Mouse (Mus musculus) lung, adult 2 months (tissue): ENCODE measurements around the gene Agxt. TPM values are rescaled to one million over a fixed set of nuclear protein-coding genes. Genes with fewer than 3 reads are reported as not detected.

Experiments
- DNase-seq: peaks from one replicate; pipeline ENCODE4 v3.0.0; 2022
- H3K4me1 ChIP-seq: fragments of 200-500 bp; 2 replicates; pipeline ENCODE4 v1.6.1; 2011; ENCODE audit warnings: low read length; ENCODE audit not compliant: control insufficient read depth, insufficient read depth
- H3K4me3 ChIP-seq: fragments of 200-500 bp; replicated peaks from 2 replicates; pipeline ENCODE3; 2011; ENCODE audit warnings: low read depth, mild to moderate bottlenecking, control low read depth, low read length; ENCODE audit errors: extremely low read depth
- CTCF ChIP-seq: fragments of 200-500 bp; IDR thresholded peaks from 2 replicates; pipeline ENCODE4 v1.5.1; 2011; ENCODE audit warnings: mild to moderate bottlenecking, low read length, control low read depth; ENCODE audit not compliant: insufficient read depth
- POLR2A ChIP-seq: fragments of 200-500 bp; IDR thresholded peaks from 2 replicates; pipeline ENCODE4 v1.6.1; 2011; ENCODE audit warnings: low read depth, mild to moderate bottlenecking, control low read depth, low read length, borderline replicate concordance; ENCODE audit errors: extremely low read depth
- WGBS: fragments of 180-500 bp; shearing (Covaris S2); methylation state at CpG from one replicate; pipeline ENCODE4 v1.1.7; 2018; 5-methylcytosine and 5-hydroxymethylcytosine counted together
- polyA plus RNA-seq: library from polyadenylated mRNA; depleted of rRNA; stranded (reverse); fragments of >200 nt; gene quantifications from 2 replicates; pipeline ENCODE4 v1.2.3, GENCODE M21; 2012

Agxt gene
- polyA plus RNA-seq, 1 experiment = not detected

- 67% methylated on average over 1 of the region's 1 CpGs for WGBS
- TF ChIP-seq CTCF (no peak), POLR2A (no peak)
- DNase-seq = no peak
- no peaks in the 10 kb centered on the region for H3K4me1 ChIP-seq
- H3K4me3 ChIP-seq = no peak overlapping the region
Measured at GRCm38 (mm10) chr1:93142871-93143270, 7.8 kb downstream of the Agxt start.

- no peaks in the 10 kb centered on the region for H3K4me1 ChIP-seq
- H3K4me3 ChIP-seq = no peak overlapping the region
- 80% methylated on average over 9 of the region's 9 CpGs for WGBS
- no peak for DNase-seq
- TF ChIP-seq POLR2A (no peak), CTCF (no peak)
Measured at GRCm38 (mm10) chr1:93144176-93144575, 9.1 kb downstream of the Agxt start.

GRCm38 (mm10) chr1:93150907-93151661, 16.0 kb downstream of the Agxt start:
- no peak for DNase-seq
- Histone ChIP-seq H3K4me1 (no peaks in the 10 kb centered on the region), H3K4me3 (no peak overlapping the region)
- WGBS = 52% methylated on average over 2 of the region's 2 CpGs
- TF ChIP-seq POLR2A (no peak), CTCF (no peak)

- Histone ChIP-seq H3K4me3 (no peak overlapping the region), H3K4me1 (no peaks in the 10 kb centered on the region)
- peak; percentile 48 for DNase-seq
- 64% methylated on average over 4 of the region's 4 CpGs for WGBS
- TF ChIP-seq CTCF (no peak), POLR2A (0 out of 2 replicates have a peak, but pooled peaks have one; percentile 17)
Measured at GRCm38 (mm10) chr1:93157566-93157965, 22.5 kb downstream of the Agxt start.

- Histone ChIP-seq H3K4me3 (peak overlapping the region; percentile 4), H3K4me1 (no peaks in the 10 kb centered on the region)
- DNase-seq = no peak
- TF ChIP-seq CTCF (no peak), POLR2A (no peak)
- 59% methylated on average over 8 of the region's 8 CpGs for WGBS
Measured at GRCm38 (mm10) chr1:93158916-93159315, 23.9 kb downstream of the Agxt start.

- WGBS = 58% methylated on average over 21 of the region's 21 CpGs
- H3K4me3 ChIP-seq = peak overlapping the region; percentile 36
- DNase-seq = peak; percentile 78
- no peaks in the 10 kb centered on the region for H3K4me1 ChIP-seq
- peak; percentile 60; the same call in 1 of the 2 replicates for TF ChIP-seq POLR2A
- no peak for TF ChIP-seq CTCF
Measured at GRCm38 (mm10) chr1:93159566-93160500, 24.8 kb downstream of the Agxt start.

GRCm38 (mm10) chr1:93160501-93161133, 25.6 kb downstream of the Agxt start, which contains the start of gene 2310007B03Rik:
Gene 2310007B03Rik (minus strand): TSS chr1:93160948.
- no peaks in the 10 kb centered on the region for H3K4me1 ChIP-seq
- peak within 1 kb of the TSS; percentile 36 for H3K4me3 ChIP-seq
- TF ChIP-seq POLR2A (no peak; the same call in 1 of the 2 replicates), CTCF (no peak)
- 56% methylated on average over 8 of the region's 8 CpGs for WGBS
- peak; percentile 56 for DNase-seq

- WGBS = 60% methylated on average over 8 of the region's 8 CpGs
- peak; percentile 38 for DNase-seq
- TF ChIP-seq CTCF (no peak), POLR2A (no peak)
- no peaks in the 10 kb centered on the region for H3K4me1 ChIP-seq
- no peak overlapping the region for H3K4me3 ChIP-seq
Measured at GRCm38 (mm10) chr1:93161350-93161749, 26.3 kb downstream of the Agxt start.

- 60% methylated on average over 10 of the region's 10 CpGs for WGBS
- Histone ChIP-seq H3K4me1 (no peaks in the 10 kb centered on the region), H3K4me3 (no peak overlapping the region)
- peak; percentile 53 for DNase-seq
- no peak for TF ChIP-seq CTCF
- no peak for TF ChIP-seq POLR2A
Measured at GRCm38 (mm10) chr1:93161921-93162320, 26.9 kb downstream of the Agxt start.
